Mouse (Mus musculus): ENCODE results near the gene Rapgef1. TPM values are rescaled to one million over a fixed set of nuclear protein-coding genes. Genes with fewer than 3 reads are reported as not detected.

The Rapgef1 gene
- 17.8 and 19.2 TPM in 2 replicates for polyA plus RNA-seq (2015; fragmentation: Nextera tagmentation; extraction: Ambion mirVana)

- H3K27ac ChIP-seq: peak within 1 kb of the TSS; percentile 88
- peak within 1 kb of the TSS; percentile 79 for H3K4me3 ChIP-seq
- H3K9me3 ChIP-seq (replicated peaks): no peaks in the 10 kb centered on the region
- under 1% methylated on average over 52 of the region's 101 CpGs for WGBS
- peak within 1 kb of the TSS; percentile 82 for H3K4me2 ChIP-seq
- peak; percentile 84 for ATAC-seq
- H3K4me1 ChIP-seq: peaks cover 29% of the 10 kb centered on the region
- H3K9ac ChIP-seq: peak within 1 kb of the TSS; percentile 92
- no peaks in the 10 kb centered on the region for H3K36me3 ChIP-seq (ENCODE audit: poor library complexity, severe bottlenecking)
- no peaks in the 10 kb centered on the region for H3K27me3 ChIP-seq
Measured at GRCm38 (mm10) chr2:29619484-29620300, at the start of gene Rapgef1. TSS of gene Rapgef1 (plus strand) at chr2:29619720.

- H3K27me3 ChIP-seq: peaks cover 7% of the 10 kb centered on the region; the same call in 1 of the 2 replicates
- no peaks in the 10 kb centered on the region for H3K36me3 ChIP-seq (ENCODE audit: poor library complexity, severe bottlenecking)
- 74% methylated on average over 9 of the region's 9 CpGs for WGBS
- peak overlapping the region; percentile 10; the same call in 1 of the 2 replicates for H3K27ac ChIP-seq
- no peak for ATAC-seq
- no peak overlapping the region for H3K4me2 ChIP-seq
- no peak overlapping the region for H3K4me3 ChIP-seq
- no peaks in the 10 kb centered on the region for H3K9me3 ChIP-seq (replicated peaks)
- peaks cover 22% of the 10 kb centered on the region for H3K4me1 ChIP-seq
- no peak overlapping the region for H3K9ac ChIP-seq
Measured at GRCm38 (mm10) chr2:29571921-29572700, 47.4 kb upstream of the Rapgef1 start.

DNA sequence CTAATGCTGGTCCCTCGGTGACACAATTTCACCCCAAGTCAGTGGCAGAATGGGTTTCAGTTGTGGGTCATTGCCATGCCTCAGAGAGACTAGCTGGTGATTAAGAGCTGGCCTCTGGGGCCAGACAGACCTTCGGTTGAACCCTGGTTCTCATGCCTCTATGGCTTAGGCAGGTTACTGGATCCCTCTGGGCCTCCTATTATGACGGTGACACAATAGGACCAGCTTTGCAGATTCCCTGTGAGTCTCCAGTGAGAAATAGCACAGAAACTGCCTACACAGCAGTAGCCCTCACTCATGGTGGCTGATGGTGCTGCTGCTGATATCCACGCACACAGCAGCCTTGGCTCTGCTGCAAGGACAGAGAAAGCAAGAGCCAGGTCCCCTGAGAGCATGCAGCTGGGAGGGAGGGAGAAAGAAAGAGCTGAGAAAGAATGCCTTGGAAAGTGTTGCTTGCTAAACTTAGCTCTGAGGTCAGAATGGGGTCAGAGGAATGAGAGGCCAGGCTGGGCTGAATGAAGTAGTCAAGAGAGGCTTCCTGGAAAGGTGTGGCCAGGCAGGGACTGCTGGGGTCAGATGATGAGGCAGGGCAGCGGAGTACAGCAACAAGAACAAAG, 46.6 kb upstream of the Rapgef1 start:
- Histone ChIP-seq H3K9me3 (replicated peaks) (no peaks in the 10 kb centered on the region), H3K4me3 (no peak overlapping the region), H3K4me2 (no peak overlapping the region), H3K36me3 (ENCODE audit: poor library complexity, severe bottlenecking) (no peaks in the 10 kb centered on the region), H3K4me1 (peaks cover 22% of the 10 kb centered on the region), H3K9ac (no peak overlapping the region), H3K27ac (no peak overlapping the region), H3K27me3 (peaks cover 7% of the 10 kb centered on the region; the same call in 1 of the 2 replicates)
- WGBS: 35% methylated on average over 5 of the region's 5 CpGs
- no peak for ATAC-seq

DNA sequence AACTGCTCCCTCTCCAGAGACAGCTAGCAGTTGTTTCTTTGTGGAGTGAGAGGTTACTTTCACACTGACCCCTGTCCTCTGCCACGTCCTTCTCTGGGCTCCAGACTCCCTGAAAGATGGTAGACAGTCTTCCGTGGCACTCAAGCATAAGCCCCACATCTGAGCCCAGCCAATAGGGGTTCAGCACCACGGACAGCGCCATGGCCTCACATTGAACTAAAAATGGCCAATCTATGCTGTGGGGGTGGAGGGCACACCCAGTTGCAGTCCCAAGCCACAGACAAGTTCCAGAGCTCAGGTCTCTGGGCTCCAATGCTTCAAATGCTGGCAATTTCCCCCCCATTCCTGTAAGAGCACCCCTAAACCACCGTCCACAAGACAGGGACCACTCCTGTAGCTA, 45.9 kb upstream of the Rapgef1 start:
- Histone ChIP-seq H3K9ac (no peak overlapping the region), H3K27me3 (peaks cover 7% of the 10 kb centered on the region; the same call in 1 of the 2 replicates), H3K27ac (no peak overlapping the region), H3K4me3 (no peak overlapping the region), H3K36me3 (ENCODE audit: poor library complexity, severe bottlenecking) (no peaks in the 10 kb centered on the region), H3K4me2 (no peak overlapping the region), H3K9me3 (replicated peaks) (no peaks in the 10 kb centered on the region), H3K4me1 (peaks cover 22% of the 10 kb centered on the region)
- 8% methylated on average over 5 of the region's 5 CpGs for WGBS
- ATAC-seq: no peak

DNA sequence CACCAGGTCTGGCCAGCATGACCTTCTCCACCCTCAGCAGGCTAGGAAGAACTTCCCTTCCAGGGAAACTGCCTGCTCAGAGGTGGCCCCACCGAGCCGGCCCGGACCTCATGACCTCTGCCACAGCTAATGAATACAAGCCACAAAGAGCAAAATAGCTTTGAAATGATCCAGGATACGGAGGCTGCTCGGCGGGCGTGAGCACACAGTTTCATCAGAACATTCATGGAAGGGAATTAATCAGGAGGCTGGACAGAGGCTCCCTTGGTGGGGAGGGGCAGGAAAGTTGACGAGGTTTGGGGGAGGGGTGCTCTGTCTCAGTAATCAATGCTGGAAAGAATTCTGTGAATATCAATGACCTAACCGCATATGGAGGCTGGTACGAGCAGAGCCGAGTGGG, 45.3 kb upstream of the Rapgef1 start:
- peak overlapping the region; percentile 10; the same call in 1 of the 2 replicates for H3K4me2 ChIP-seq
- no peak overlapping the region for H3K4me3 ChIP-seq
- peaks cover 9% of the 10 kb centered on the region; the same call in 1 of the 2 replicates for H3K27me3 ChIP-seq
- H3K27ac ChIP-seq: no peak overlapping the region
- no peaks in the 10 kb centered on the region for H3K9me3 ChIP-seq (replicated peaks)
- no peaks in the 10 kb centered on the region for H3K36me3 ChIP-seq (ENCODE audit: poor library complexity, severe bottlenecking)
- peaks cover 22% of the 10 kb centered on the region for H3K4me1 ChIP-seq
- WGBS: 3% methylated on average over 11 of the region's 11 CpGs
- ATAC-seq: no peak
- H3K9ac ChIP-seq: no peak overlapping the region

- Histone ChIP-seq H3K9ac (no peak overlapping the region), H3K27ac (no peak overlapping the region), H3K9me3 (replicated peaks) (no peaks in the 10 kb centered on the region), H3K27me3 (peaks cover 8% of the 10 kb centered on the region; the same call in 1 of the 2 replicates), H3K4me2 (no peak overlapping the region), H3K4me1 (peaks cover 11% of the 10 kb centered on the region), H3K36me3 (ENCODE audit: poor library complexity, severe bottlenecking) (no peaks in the 10 kb centered on the region), H3K4me3 (no peak overlapping the region)
- WGBS: under 1% methylated on average over 7 of the region's 7 CpGs
- ATAC-seq: 0 out of 2 replicates have a peak, but pooled peaks have one; percentile 43
Measured at GRCm38 (mm10) chr2:29582415-29582814, 37.1 kb upstream of the Rapgef1 start.

GRCm38 (mm10) chr2:29586017-29586702, 33.4 kb upstream of the Rapgef1 start:
- Histone ChIP-seq H3K4me2 (no peak overlapping the region), H3K9me3 (replicated peaks) (no peaks in the 10 kb centered on the region), H3K36me3 (ENCODE audit: poor library complexity, severe bottlenecking) (no peaks in the 10 kb centered on the region), H3K27me3 (peaks cover 9% of the 10 kb centered on the region; the same call in 1 of the 2 replicates), H3K27ac (no peak overlapping the region), H3K4me3 (no peak overlapping the region), H3K9ac (0 out of 2 replicates have a peak overlapping the region, but pooled peaks have one; percentile 21), H3K4me1 (peaks cover 11% of the 10 kb centered on the region)
- no peak for ATAC-seq
- 13% methylated on average over 8 of the region's 8 CpGs for WGBS

- ATAC-seq: no peak
- Histone ChIP-seq H3K27me3 (peaks cover 11% of the 10 kb centered on the region; the same call in 1 of the 2 replicates), H3K4me1 (peaks cover 11% of the 10 kb centered on the region), H3K9ac (no peak overlapping the region), H3K4me2 (no peak overlapping the region), H3K4me3 (no peak overlapping the region), H3K27ac (no peak overlapping the region), H3K9me3 (replicated peaks) (no peaks in the 10 kb centered on the region), H3K36me3 (ENCODE audit: poor library complexity, severe bottlenecking) (no peaks in the 10 kb centered on the region)
- 80% methylated on average over 4 of the region's 4 CpGs for whole genome bisulfite sequencing
Measured at GRCm38 (mm10) chr2:29588006-29588405, 31.5 kb upstream of the Rapgef1 start.

DNA sequence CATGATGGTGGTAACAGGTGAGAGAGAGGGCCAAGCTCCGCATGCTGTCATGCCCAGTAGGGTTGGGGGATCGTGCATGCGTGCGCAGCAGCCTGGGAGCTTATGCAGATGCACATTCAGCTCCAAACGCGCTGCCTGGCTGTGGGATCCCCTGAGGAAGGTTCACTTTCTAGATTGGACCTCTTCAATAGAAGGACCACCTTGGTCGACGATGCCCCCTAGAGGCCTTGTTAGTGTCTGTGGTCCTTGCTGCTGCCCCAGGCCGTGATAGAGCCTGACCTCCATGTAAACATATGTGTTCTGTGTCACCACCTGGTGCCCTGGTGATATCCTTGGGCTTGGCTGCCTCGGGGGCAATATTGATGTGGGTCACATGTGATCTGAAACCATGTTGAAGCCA, 30.3 kb upstream of the Rapgef1 start:
- no peaks in the 10 kb centered on the region for H3K36me3 ChIP-seq (ENCODE audit: poor library complexity, severe bottlenecking)
- no peaks in the 10 kb centered on the region for H3K9me3 ChIP-seq (replicated peaks)
- H3K4me3 ChIP-seq: no peak overlapping the region
- WGBS: 29% methylated on average over 10 of the region's 10 CpGs
- no peak overlapping the region for H3K9ac ChIP-seq
- no peak overlapping the region for H3K4me2 ChIP-seq
- no peak overlapping the region for H3K27ac ChIP-seq
- ATAC-seq: no peak
- H3K27me3 ChIP-seq: peaks cover 9% of the 10 kb centered on the region; the same call in 1 of the 2 replicates
- peaks cover 11% of the 10 kb centered on the region for H3K4me1 ChIP-seq

- Histone ChIP-seq H3K27me3 (peaks cover 9% of the 10 kb centered on the region; the same call in 1 of the 2 replicates), H3K36me3 (ENCODE audit: poor library complexity, severe bottlenecking) (no peaks in the 10 kb centered on the region), H3K9me3 (replicated peaks) (no peaks in the 10 kb centered on the region), H3K27ac (no peak overlapping the region), H3K4me3 (no peak overlapping the region), H3K4me1 (no peaks in the 10 kb centered on the region), H3K4me2 (no peak overlapping the region), H3K9ac (no peak overlapping the region)
- WGBS: 82% methylated on average over 6 of the region's 6 CpGs
- ATAC-seq: no peak
Measured at GRCm38 (mm10) chr2:29591626-29592025, 27.9 kb upstream of the Rapgef1 start.

DNA sequence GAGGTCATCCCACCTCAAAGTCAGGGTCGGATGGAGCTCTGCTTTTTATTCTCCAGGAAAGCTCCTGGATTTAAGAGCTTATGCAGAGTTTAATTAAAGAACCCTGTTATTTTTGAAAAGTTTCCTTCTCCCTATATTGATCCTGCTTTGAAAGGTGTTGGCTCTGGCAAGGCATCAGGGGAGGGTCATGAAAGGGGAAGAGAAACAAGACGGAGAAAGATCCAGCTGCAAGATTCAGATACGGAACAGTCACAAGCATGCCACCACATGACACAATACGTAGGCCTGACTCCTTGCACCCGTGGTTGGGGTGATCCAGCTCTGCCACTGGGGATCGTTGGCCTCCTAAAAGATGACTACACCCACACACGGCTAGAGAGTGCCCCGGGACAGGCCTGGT, 27.0 kb upstream of the Rapgef1 start:
- no peak overlapping the region for H3K4me2 ChIP-seq
- H3K36me3 ChIP-seq (ENCODE audit: poor library complexity, severe bottlenecking): no peaks in the 10 kb centered on the region
- 63% methylated on average over 8 of the region's 8 CpGs for WGBS
- no peak for ATAC-seq
- no peak overlapping the region for H3K4me3 ChIP-seq
- no peak overlapping the region for H3K27ac ChIP-seq
- H3K9ac ChIP-seq: no peak overlapping the region
- 0 out of 2 replicates have a peak, but pooled peaks cover 5% of the 10 kb centered on the region for H3K27me3 ChIP-seq
- H3K9me3 ChIP-seq (replicated peaks): no peaks in the 10 kb centered on the region
- no peaks in the 10 kb centered on the region for H3K4me1 ChIP-seq
